Mouse (Mus musculus) liver, embryonic 14.5 days (tissue): ENCODE measurements around the gene Cep164. TPM values are rescaled to one million over a fixed set of nuclear protein-coding genes. Genes with fewer than 3 reads are reported as not detected.
"Not testable (repeated sequence)": the region's sequence is repeated elsewhere in the genome, so short reads cannot be mapped to it uniquely, and the experiment has no call there.

Experiments used
- ATAC-seq: fragments of 200-750 bp; cut with Nextera tagmentation; 2 replicates; pipeline ENCODE4 v1.8.0; 2017; ENCODE audit warnings: moderate number of reproducible peaks, mild to moderate bottlenecking, moderate library complexity; ENCODE audit not compliant: insufficient read depth
- DNase-seq, 3 experiments: peaks; one replicate each; pipeline ENCODE4 v3.0.0-alpha.2; 2012 to 2013; ENCODE audit warnings: low read depth in 3 of 3, low spot score in 3 of 3
- H3K27ac ChIP-seq: fragments of 300-500 bp; sonication (generic); 2 replicates; pipeline ENCODE4 v1.5.1; 2014; ENCODE audit warnings: moderate library complexity, mild to moderate bottlenecking, control low read depth, inconsistent platforms
- H3K27me3 ChIP-seq: fragments of 300-500 bp; sonication (generic); 2 replicates; pipeline ENCODE4 v1.6.1; 2014; ENCODE audit warnings: mild to moderate bottlenecking, low read length, moderate library complexity; ENCODE audit not compliant: control insufficient read depth, insufficient read depth
- H3K36me3 ChIP-seq: fragments of 300-500 bp; sonication (generic); replicated peaks from 2 replicates; pipeline ENCODE4 v1.6.1; 2014; ENCODE audit warnings: low read depth; ENCODE audit not compliant: control insufficient read depth, insufficient read depth
- H3K4me1 ChIP-seq, 2 experiments: fragments of 200-500 bp in 1 of 2; fragments of 300-500 bp in 1 of 2; sonication (generic) in 1 of 2; replicated peaks; 2 replicates each; pipeline ENCODE4 v1.6.1; 2012 to 2014; ENCODE audit warnings: antibody characterized with exemption in 1 of 2, inconsistent platforms in 1 of 2, low read length in 1 of 2; ENCODE audit not compliant: control insufficient read depth in 2 of 2, insufficient read depth in 2 of 2
- H3K4me2 ChIP-seq: fragments of 300-500 bp; sonication (generic); 2 replicates; pipeline ENCODE4 v1.6.1; 2014; ENCODE audit warnings: low read depth, mild to moderate bottlenecking, control low read depth, moderate library complexity
- H3K4me3 ChIP-seq, 2 experiments: fragments of 200-500 bp in 1 of 2; fragments of 300-500 bp in 1 of 2; sonication (generic) in 1 of 2; 2 replicates each; pipeline ENCODE4 v1.5.1; 2012 to 2014; ENCODE audit warnings: low read depth in 2 of 2, low read length in 2 of 2, mild to moderate bottlenecking in 2 of 2, control low read depth in 1 of 2, inconsistent platforms in 1 of 2, moderate library complexity in 1 of 2; ENCODE audit not compliant: insufficient read depth in 1 of 2
- H3K9ac ChIP-seq: fragments of 300-500 bp; sonication (generic); replicated peaks from 2 replicates; pipeline ENCODE4 v1.6.1; 2014; ENCODE audit warnings: mild to moderate bottlenecking, control low read depth, moderate library complexity
- H3K9me3 ChIP-seq: fragments of 300-500 bp; sonication (generic); 2 replicates; pipeline ENCODE4 v1.6.1; 2016; ENCODE audit warnings: low read length, mixed read lengths; ENCODE audit not compliant: control insufficient read depth
- CTCF ChIP-seq: IDR thresholded peaks from 2 replicates; pipeline ENCODE4 v1.5.1; 2016; ENCODE audit warnings: antibody characterized with exemption, low read depth, control low read depth
- EP300 ChIP-seq: IDR thresholded peaks from 2 replicates; pipeline ENCODE4 v1.6.1; 2016; ENCODE audit warnings: antibody characterized with exemption, low read depth
- WGBS: fragments of 180-500 bp; shearing (Covaris S2); extraction: QIAGEN DNeasy Blood & Tissue Kit; methylation state at CpG from one replicate; pipeline ENCODE4 v1.1.7; 2014; ENCODE audit not compliant: insufficient replicate concordance; 5-methylcytosine and 5-hydroxymethylcytosine counted together
- polyA plus RNA-seq, 2 experiments: library from polyadenylated mRNA; depleted of rRNA in 1 of 2; stranded (reverse) in 1 of 2; unstranded in 1 of 2; fragments of >200 nt; fragmentation: Nextera tagmentation in 1 of 2; extraction: Ambion mirVana in 1 of 2; gene quantifications; 2 replicates each; pipeline versions ENCODE4 v1.2.1 to v1.2.3; 2012 to 2014

Gene Cep164
- polyA plus RNA-seq, 2 experiments: 3.7 to 5.7 TPM

- TF ChIP-seq EP300: no peak
- TF ChIP-seq CTCF: no peak
Observed at GRCm38 (mm10) chr9:45850528-45851155, 22.2 kb upstream of the Cep164 start.

DNA sequence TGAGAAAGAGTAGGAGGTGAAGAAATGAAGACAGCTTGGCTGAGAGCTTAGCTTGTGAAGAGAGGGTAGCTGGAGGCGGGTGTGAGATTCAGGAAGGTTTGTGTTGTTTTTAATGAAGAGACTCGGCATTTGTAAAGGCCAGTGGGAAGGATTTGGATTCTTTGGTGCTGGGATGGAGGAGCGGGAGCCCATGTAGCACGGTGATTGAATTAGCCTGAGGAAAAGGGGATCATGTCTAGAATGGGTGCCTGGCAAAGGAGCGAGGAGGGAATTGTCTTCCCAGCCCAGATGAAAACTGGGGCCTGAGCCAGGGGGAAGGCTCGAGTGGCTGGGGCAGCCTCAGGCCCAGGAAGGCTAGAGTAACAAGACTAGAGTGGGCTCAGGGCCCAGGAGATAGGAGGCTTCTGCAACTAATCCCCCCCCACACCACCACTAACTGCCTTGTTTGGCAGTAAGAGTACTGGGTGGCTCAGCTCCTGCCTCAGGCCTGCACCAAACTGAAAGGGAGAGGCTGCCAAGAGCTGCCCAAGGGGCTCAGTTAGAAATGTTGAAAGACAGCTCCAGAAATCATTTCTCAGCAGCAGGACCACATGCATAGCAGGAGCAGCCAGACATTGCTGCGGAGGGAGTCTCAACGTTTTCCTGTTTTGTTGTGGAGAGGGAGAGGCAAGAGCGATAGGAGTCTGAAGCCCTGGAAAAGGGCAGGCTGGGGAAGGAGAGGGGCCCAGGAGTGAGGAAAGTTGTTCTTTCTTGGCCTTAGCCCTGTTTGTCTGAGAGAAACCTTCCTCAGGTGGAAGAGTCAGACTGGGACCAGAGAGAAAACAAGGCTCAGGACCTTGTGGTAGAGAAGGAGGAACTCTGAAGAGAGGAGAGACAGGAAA is 21.3 kb upstream of the Cep164 start:
- ATAC-seq (no peak), DNase-seq (no peak)
- peaks cover 0 to 34% of the 10 kb centered on the region in 2 experiments; a peak in 2 of 4 replicates for H3K4me1 ChIP-seq
- H3K9ac ChIP-seq: no peak overlapping the region
- H3K36me3 ChIP-seq: no peaks in the 10 kb centered on the region
- no peaks in the 10 kb centered on the region for H3K9me3 ChIP-seq
- no peak overlapping the region for H3K4me3 ChIP-seq
- 57% methylated on average over 9 of the region's 9 CpGs for WGBS
- no peak overlapping the region for H3K4me2 ChIP-seq
- TF ChIP-seq EP300: no peak
- TF ChIP-seq CTCF: no peak
- no peak overlapping the region for H3K27ac ChIP-seq
- H3K27me3 ChIP-seq: no peaks in the 10 kb centered on the region

More at GRCm38 (mm10) chr9:45850528-45851155, 22.2 kb upstream of the Cep164 start:
- Histone ChIP-seq H3K27me3 (no peaks in the 10 kb centered on the region), H3K4me2 (peak overlapping the region; percentile 18; the same call in 1 of the 2 replicates), H3K4me1 (peaks cover 0 to 34% of the 10 kb centered on the region in 2 experiments; a peak in 2 of 4 replicates), H3K27ac (no peak overlapping the region; the same call in 1 of the 2 replicates), H3K9me3 (no peaks in the 10 kb centered on the region), H3K9ac (no peak overlapping the region; the same call in 1 of the 2 replicates), H3K4me3 (no peak overlapping the region), H3K36me3 (no peaks in the 10 kb centered on the region)
- WGBS: 68% methylated on average over 8 of the region's 8 CpGs
- no peak for DNase-seq
- peak; percentile 59; the same call in 1 of the 2 replicates for ATAC-seq

GRCm38 (mm10) chr9:45846891-45847460 is 18.5 kb upstream of the Cep164 start:
- H3K9ac ChIP-seq: no peak overlapping the region
- H3K4me3 ChIP-seq: no peak overlapping the region
- DNase-seq (no peak), ATAC-seq (no peak)
- H3K9me3 ChIP-seq: no peaks in the 10 kb centered on the region
- no peak overlapping the region for H3K4me2 ChIP-seq
- H3K27me3 ChIP-seq: no peaks in the 10 kb centered on the region
- no peaks in the 10 kb centered on the region for H3K36me3 ChIP-seq
- H3K27ac ChIP-seq: no peak overlapping the region
- no peak for TF ChIP-seq EP300
- no peak for TF ChIP-seq CTCF
- 31% methylated on average over 5 of the region's 5 CpGs for WGBS
- peaks cover 0 to 38% of the 10 kb centered on the region in 2 experiments; a peak in 3 of 4 replicates for H3K4me1 ChIP-seq

- not testable (repeated sequence) for H3K27me3 ChIP-seq, H3K4me3 ChIP-seq
- 35% methylated on average over 2 of the region's 2 CpGs for WGBS
Observed at GRCm38 (mm10) chr9:45846176-45846575, 17.7 kb upstream of the Cep164 start.

DNA sequence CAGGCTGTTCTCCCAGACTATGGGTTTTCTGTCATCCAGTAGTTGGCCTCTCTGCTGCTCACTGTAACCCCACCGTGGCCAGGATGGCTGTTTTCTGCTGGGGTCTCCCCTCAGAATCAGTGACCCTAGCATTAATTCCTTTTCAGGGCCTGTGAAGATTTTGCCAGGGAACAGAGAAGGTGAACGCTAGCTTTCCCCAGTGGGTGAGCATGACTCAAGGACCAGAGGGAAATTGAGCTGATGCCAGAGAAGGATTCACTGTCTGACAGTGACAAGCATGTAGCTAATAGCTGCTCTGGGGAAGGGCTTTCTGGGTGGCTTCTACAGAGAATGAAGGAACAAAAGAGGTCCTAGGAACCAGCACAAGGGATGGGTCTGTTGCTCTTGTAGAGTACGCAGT is 17.1 kb upstream of the Cep164 start:
- DNase-seq: no peak
- TF ChIP-seq CTCF (no peak), EP300 (no peak)
- Histone ChIP-seq H3K4me1 (peaks cover 0 to 28% of the 10 kb centered on the region in 2 experiments; a peak in 3 of 4 replicates), H3K27ac (no peak overlapping the region), H3K27me3 (no peaks in the 10 kb centered on the region), H3K9me3 (no peaks in the 10 kb centered on the region), H3K4me2 (no peak overlapping the region), H3K9ac (no peak overlapping the region), H3K36me3 (no peaks in the 10 kb centered on the region), H3K4me3 (no peak overlapping the region)
- no peak for ATAC-seq
- 74% methylated on average over 3 of the region's 3 CpGs for WGBS

More at GRCm38 (mm10) chr9:45846176-45846575, 17.7 kb upstream of the Cep164 start:
- H3K27ac ChIP-seq, H3K9me3 ChIP-seq, H3K9ac ChIP-seq, DNase-seq, H3K36me3 ChIP-seq, H3K4me2 ChIP-seq, ATAC-seq: not testable (repeated sequence)
- H3K4me1 ChIP-seq: peaks cover 0 to 34% of the 10 kb centered on the region in 2 experiments; a peak in 3 of 4 replicates
